Mouse (Mus musculus): Measurements from ENCODE around the gene Zfp292. TPM values are rescaled to one million over a fixed set of nuclear protein-coding genes. Genes with fewer than 3 reads are reported as not detected.

Zfp292 gene
- polyA plus RNA-seq, 1 experiment from 2014 or later: 14.8 TPM

GRCm38 (mm10) chr4:34843839-34844238 is 38.9 kb downstream of the Zfp292 start:
- peaks cover 4% of the 10 kb centered on the region; the same call in 1 of the 2 replicates for H3K4me1 ChIP-seq (ENCODE audit: control insufficient read depth, insufficient read depth, low read length)
- WGBS: 95% methylated on average over 1 of the region's 1 CpGs
- H3K27me3 ChIP-seq (ENCODE audit: control insufficient read depth, insufficient read depth, low read length): no peaks in the 10 kb centered on the region
- no peaks in the 10 kb centered on the region for H3K9me3 ChIP-seq (replicated peaks; ENCODE audit: control insufficient read depth, low read length)
- H3K4me3 ChIP-seq (replicated peaks; ENCODE audit: low read length): no peak overlapping the region
- peaks cover 3% of the 10 kb centered on the region; the same call in 1 of the 2 replicates for H3K36me3 ChIP-seq (ENCODE audit: control insufficient read depth, insufficient read depth, low read length)
- H3K9ac ChIP-seq (ENCODE audit: low read length): no peak overlapping the region
- no peak overlapping the region for H3K27ac ChIP-seq (ENCODE audit: low read length)
- no peak for ATAC-seq (ENCODE audit: insufficient read depth, low FRiP score)
- H3K4me2 ChIP-seq (ENCODE audit: low read depth, low read length): no peak overlapping the region

- peaks cover 3% of the 10 kb centered on the region; the same call in 1 of the 2 replicates for H3K36me3 ChIP-seq (ENCODE audit: control insufficient read depth, insufficient read depth, low read length)
- no peak overlapping the region for H3K4me2 ChIP-seq (ENCODE audit: low read depth, low read length)
- H3K9ac ChIP-seq (ENCODE audit: low read length): no peak overlapping the region
- ATAC-seq (ENCODE audit: insufficient read depth, low FRiP score): no peak
- no peaks in the 10 kb centered on the region for H3K27me3 ChIP-seq (ENCODE audit: control insufficient read depth, insufficient read depth, low read length)
- no peaks in the 10 kb centered on the region for H3K9me3 ChIP-seq (replicated peaks; ENCODE audit: control insufficient read depth, low read length)
- H3K4me3 ChIP-seq (replicated peaks; ENCODE audit: low read length): no peak overlapping the region
- peaks cover 4% of the 10 kb centered on the region; the same call in 1 of the 2 replicates for H3K4me1 ChIP-seq (ENCODE audit: control insufficient read depth, insufficient read depth, low read length)
- H3K27ac ChIP-seq (ENCODE audit: low read length): no peak overlapping the region
- 87% methylated on average over 3 of the region's 3 CpGs for WGBS
Measured at GRCm38 (mm10) chr4:34842826-34843225, 39.9 kb downstream of the Zfp292 start.

- H3K36me3 ChIP-seq (ENCODE audit: control insufficient read depth, insufficient read depth, low read length): no peaks in the 10 kb centered on the region
- H3K27me3 ChIP-seq (ENCODE audit: control insufficient read depth, insufficient read depth, low read length): no peaks in the 10 kb centered on the region
- no peak overlapping the region for H3K27ac ChIP-seq (ENCODE audit: low read length)
- H3K9me3 ChIP-seq (replicated peaks; ENCODE audit: control insufficient read depth, low read length): no peaks in the 10 kb centered on the region
- no peak overlapping the region for H3K4me2 ChIP-seq (ENCODE audit: low read depth, low read length)
- WGBS: 84% methylated on average over 4 of the region's 4 CpGs
- ATAC-seq (ENCODE audit: insufficient read depth, low FRiP score): no peak
- no peaks in the 10 kb centered on the region for H3K4me1 ChIP-seq (ENCODE audit: control insufficient read depth, insufficient read depth, low read length)
- no peak overlapping the region for H3K9ac ChIP-seq (ENCODE audit: low read length)
- no peak overlapping the region for H3K4me3 ChIP-seq (replicated peaks; ENCODE audit: low read length)
Measured at GRCm38 (mm10) chr4:34831496-34831895, 51.3 kb downstream of the Zfp292 start.

- no peak overlapping the region for H3K9ac ChIP-seq (ENCODE audit: low read length)
- no peak overlapping the region for H3K4me3 ChIP-seq (replicated peaks; ENCODE audit: low read length)
- no peak for ATAC-seq (ENCODE audit: insufficient read depth, low FRiP score)
- H3K36me3 ChIP-seq (ENCODE audit: control insufficient read depth, insufficient read depth, low read length): no peaks in the 10 kb centered on the region
- no peaks in the 10 kb centered on the region for H3K9me3 ChIP-seq (replicated peaks; ENCODE audit: control insufficient read depth, low read length)
- no peaks in the 10 kb centered on the region for H3K27me3 ChIP-seq (ENCODE audit: control insufficient read depth, insufficient read depth, low read length)
- H3K27ac ChIP-seq (ENCODE audit: low read length): no peak overlapping the region
- no peak overlapping the region for H3K4me2 ChIP-seq (ENCODE audit: low read depth, low read length)
- WGBS: 96% methylated on average over 3 of the region's 3 CpGs
- no peaks in the 10 kb centered on the region for H3K4me1 ChIP-seq (ENCODE audit: control insufficient read depth, insufficient read depth, low read length)
Measured at GRCm38 (mm10) chr4:34829456-34829855, 53.3 kb downstream of the Zfp292 start.

GRCm38 (mm10) chr4:34823901-34824300 is 58.9 kb downstream of the Zfp292 start:
- H3K9ac ChIP-seq (ENCODE audit: low read length): no peak overlapping the region
- no peak overlapping the region for H3K27ac ChIP-seq (ENCODE audit: low read length)
- no peaks in the 10 kb centered on the region for H3K4me1 ChIP-seq (ENCODE audit: control insufficient read depth, insufficient read depth, low read length)
- H3K4me3 ChIP-seq (replicated peaks; ENCODE audit: low read length): no peak overlapping the region
- no peak overlapping the region for H3K4me2 ChIP-seq (ENCODE audit: low read depth, low read length)
- ATAC-seq (ENCODE audit: insufficient read depth, low FRiP score): no peak
- H3K27me3 ChIP-seq (ENCODE audit: control insufficient read depth, insufficient read depth, low read length): no peaks in the 10 kb centered on the region
- 100% methylated on average over 1 of the region's 1 CpGs for WGBS
- no peaks in the 10 kb centered on the region for H3K9me3 ChIP-seq (replicated peaks; ENCODE audit: control insufficient read depth, low read length)
- no peaks in the 10 kb centered on the region for H3K36me3 ChIP-seq (ENCODE audit: control insufficient read depth, insufficient read depth, low read length)

- H3K4me1 ChIP-seq (ENCODE audit: control insufficient read depth, insufficient read depth, low read length): no peaks in the 10 kb centered on the region
- no peaks in the 10 kb centered on the region for H3K27me3 ChIP-seq (ENCODE audit: control insufficient read depth, insufficient read depth, low read length)
- no peak overlapping the region for H3K4me2 ChIP-seq (ENCODE audit: low read depth, low read length)
- no peaks in the 10 kb centered on the region for H3K9me3 ChIP-seq (replicated peaks; ENCODE audit: control insufficient read depth, low read length)
- peaks cover 14% of the 10 kb centered on the region; the same call in 1 of the 2 replicates for H3K36me3 ChIP-seq (ENCODE audit: control insufficient read depth, insufficient read depth, low read length)
- no peak overlapping the region for H3K9ac ChIP-seq (ENCODE audit: low read length)
- no peak for ATAC-seq (ENCODE audit: insufficient read depth, low FRiP score)
- H3K4me3 ChIP-seq (replicated peaks; ENCODE audit: low read length): no peak overlapping the region
- H3K27ac ChIP-seq (ENCODE audit: low read length): no peak overlapping the region
- 92% methylated on average over 4 of the region's 4 CpGs for WGBS
Measured at GRCm38 (mm10) chr4:34819904-34820303, 62.9 kb downstream of the Zfp292 start.

- Histone ChIP-seq H3K9ac (ENCODE audit: low read length) (no peak overlapping the region), H3K9me3 (replicated peaks; ENCODE audit: control insufficient read depth, low read length) (no peaks in the 10 kb centered on the region), H3K4me3 (replicated peaks; ENCODE audit: low read length) (no peak overlapping the region), H3K4me1 (ENCODE audit: control insufficient read depth, insufficient read depth, low read length) (no peaks in the 10 kb centered on the region), H3K4me2 (ENCODE audit: low read depth, low read length) (no peak overlapping the region), H3K27me3 (ENCODE audit: control insufficient read depth, insufficient read depth, low read length) (no peaks in the 10 kb centered on the region), H3K36me3 (ENCODE audit: control insufficient read depth, insufficient read depth, low read length) (no peaks in the 10 kb centered on the region), H3K27ac (ENCODE audit: low read length) (no peak overlapping the region)
- 84% methylated on average over 14 of the region's 14 CpGs for WGBS
- no peak for ATAC-seq (ENCODE audit: insufficient read depth, low FRiP score)
Measured at GRCm38 (mm10) chr4:34801166-34802034, 81.4 kb downstream of the Zfp292 start.

GRCm38 (mm10) chr4:34798005-34798404 is 84.8 kb downstream of the Zfp292 start:
- no peak for ATAC-seq (ENCODE audit: insufficient read depth, low FRiP score)
- H3K27me3 ChIP-seq (ENCODE audit: control insufficient read depth, insufficient read depth, low read length): no peaks in the 10 kb centered on the region
- no peaks in the 10 kb centered on the region for H3K36me3 ChIP-seq (ENCODE audit: control insufficient read depth, insufficient read depth, low read length)
- H3K4me3 ChIP-seq (replicated peaks; ENCODE audit: low read length): no peak overlapping the region
- H3K9me3 ChIP-seq (replicated peaks; ENCODE audit: control insufficient read depth, low read length): no peaks in the 10 kb centered on the region
- H3K4me1 ChIP-seq (ENCODE audit: control insufficient read depth, insufficient read depth, low read length): no peaks in the 10 kb centered on the region
- H3K4me2 ChIP-seq (ENCODE audit: low read depth, low read length): no peak overlapping the region
- no peak overlapping the region for H3K27ac ChIP-seq (ENCODE audit: low read length)
- WGBS: 88% methylated on average over 2 of the region's 2 CpGs
- no peak overlapping the region for H3K9ac ChIP-seq (ENCODE audit: low read length)

- Histone ChIP-seq H3K4me2 (ENCODE audit: low read depth, low read length) (no peak overlapping the region), H3K4me1 (ENCODE audit: control insufficient read depth, insufficient read depth, low read length) (no peaks in the 10 kb centered on the region), H3K9ac (ENCODE audit: low read length) (no peak overlapping the region), H3K27me3 (ENCODE audit: control insufficient read depth, insufficient read depth, low read length) (no peaks in the 10 kb centered on the region), H3K4me3 (replicated peaks; ENCODE audit: low read length) (no peak overlapping the region), H3K9me3 (replicated peaks; ENCODE audit: control insufficient read depth, low read length) (no peaks in the 10 kb centered on the region), H3K36me3 (ENCODE audit: control insufficient read depth, insufficient read depth, low read length) (no peaks in the 10 kb centered on the region), H3K27ac (ENCODE audit: low read length) (no peak overlapping the region)
- WGBS: 60% methylated on average over 8 of the region's 8 CpGs
- ATAC-seq (ENCODE audit: insufficient read depth, low FRiP score): no peak
Measured at GRCm38 (mm10) chr4:34797294-34797983, 85.3 kb downstream of the Zfp292 start.

Measured in stomach, embryonic 16.5 days (tissue).